Mouse (Mus musculus) hindbrain, embryonic 14.5 days (tissue): ENCODE measurements around the gene Grem1. TPM values are rescaled to one million over a fixed set of nuclear protein-coding genes. Genes with fewer than 3 reads are reported as not detected.

Source experiments
- ATAC-seq: fragments of 200-750 bp; cut with Nextera tagmentation; 2 replicates; pipeline ENCODE4 v1.8.0; 2017; ENCODE audit warnings: moderate number of reproducible peaks, mild to moderate bottlenecking, moderate TSS enrichment, moderate library complexity; ENCODE audit not compliant: low FRiP score
- DNase-seq: peaks from one replicate; pipeline ENCODE4 v3.0.0-alpha.2; 2015; ENCODE audit warnings: low spot score
- H3K27ac ChIP-seq: fragments of 300-500 bp; sonication (generic); 2 replicates; pipeline ENCODE4 v1.5.1; 2014; ENCODE audit warnings: mild to moderate bottlenecking, moderate library complexity
- H3K27me3 ChIP-seq: fragments of 300-500 bp; sonication (generic); 2 replicates; pipeline ENCODE4 v1.6.1; 2014; ENCODE audit warnings: mild to moderate bottlenecking, low read length, mixed read lengths; ENCODE audit not compliant: control insufficient read depth, insufficient read depth
- H3K36me3 ChIP-seq: fragments of 300-500 bp; sonication (generic); replicated peaks from 2 replicates; pipeline ENCODE4 v1.6.1; 2014; ENCODE audit not compliant: control insufficient read depth, insufficient read depth
- H3K4me1 ChIP-seq: fragments of 300-500 bp; sonication (generic); replicated peaks from 2 replicates; pipeline ENCODE4 v1.6.1; 2014; ENCODE audit warnings: antibody characterized with exemption, low read length, mixed read lengths; ENCODE audit not compliant: control insufficient read depth, insufficient read depth
- H3K4me2 ChIP-seq: fragments of 300-500 bp; sonication (generic); replicated peaks from 2 replicates; pipeline ENCODE4 v1.6.1; 2014; ENCODE audit warnings: mild to moderate bottlenecking, moderate library complexity
- H3K4me3 ChIP-seq: fragments of 300-500 bp; sonication (generic); replicated peaks from 2 replicates; pipeline ENCODE4 v1.5.1; 2014; ENCODE audit warnings: mild to moderate bottlenecking, low read length
- H3K9ac ChIP-seq: fragments of 300-500 bp; sonication (generic); 2 replicates; pipeline ENCODE4 v1.6.1; 2014
- H3K9me3 ChIP-seq: fragments of 300-500 bp; sonication (generic); 2 replicates; pipeline ENCODE4 v1.6.1; 2016; ENCODE audit warnings: low read length; ENCODE audit not compliant: control insufficient read depth
- WGBS: fragments of 180-500 bp; shearing (Covaris S2); extraction: QIAGEN DNeasy Blood & Tissue Kit; methylation state at CpG from one replicate; pipeline ENCODE4 v1.1.7; 2014; 5-methylcytosine and 5-hydroxymethylcytosine counted together
- polyA plus RNA-seq: library from polyadenylated mRNA; unstranded; fragments of >200 nt; fragmentation: Nextera tagmentation; extraction: Ambion mirVana; gene quantifications from 2 replicates; pipeline ENCODE4 v1.2.1, GENCODE M21; 2014

Grem1 gene
- polyA plus RNA-seq, 1 experiment from 2014 or later = 2.2 TPM

DNA sequence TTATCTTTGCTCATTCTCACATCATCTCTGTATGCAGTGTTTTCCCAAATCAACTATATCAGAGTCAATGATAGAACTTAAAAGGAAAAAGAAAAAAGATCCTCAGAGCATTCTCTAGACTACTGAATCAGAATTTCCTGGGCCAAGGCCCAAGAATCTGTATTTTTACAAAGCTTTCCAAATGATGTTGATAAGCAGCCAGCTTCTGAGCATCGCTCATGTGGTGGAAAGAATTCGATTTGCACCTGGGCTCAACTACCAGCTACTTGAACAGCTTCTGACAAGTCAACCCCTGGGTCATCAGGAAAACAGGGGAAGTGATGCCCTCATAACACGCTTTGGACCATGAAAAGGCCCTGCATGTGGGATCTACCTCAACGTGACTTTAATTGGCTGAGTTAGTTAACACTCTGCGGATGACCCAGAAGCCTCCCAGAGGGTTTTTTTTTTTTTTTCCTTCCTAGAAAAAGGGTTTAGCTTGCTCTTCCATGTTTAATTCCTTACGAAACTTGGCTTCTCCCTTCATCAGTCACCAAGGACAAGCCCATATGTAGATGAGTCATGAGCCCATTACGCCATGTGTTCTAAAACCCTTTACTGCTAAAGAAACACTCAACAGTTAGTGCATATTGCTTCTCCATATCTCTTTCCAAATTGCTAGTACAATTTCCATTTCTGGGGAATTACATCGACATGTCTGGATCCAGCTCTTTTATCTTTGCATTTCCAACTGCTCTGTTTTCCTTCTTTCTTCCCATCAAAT, 10.3 kb upstream of the Grem1 start:
- H3K9me3 ChIP-seq = no peaks in the 10 kb centered on the region
- no peak overlapping the region for H3K27ac ChIP-seq
- H3K27me3 ChIP-seq = no peaks in the 10 kb centered on the region
- 92% methylated on average over 8 of the region's 8 CpGs for WGBS
- H3K4me3 ChIP-seq = no peak overlapping the region
- H3K9ac ChIP-seq = no peak overlapping the region
- 0 out of 2 replicates have a peak, but pooled peaks cover 5% of the 10 kb centered on the region for H3K36me3 ChIP-seq
- no peaks in the 10 kb centered on the region for H3K4me1 ChIP-seq
- H3K4me2 ChIP-seq = no peak overlapping the region
- ATAC-seq = no peak
- DNase-seq = no peak

- H3K4me1 ChIP-seq = no peaks in the 10 kb centered on the region
- no peak overlapping the region for H3K27ac ChIP-seq
- no peak overlapping the region for H3K9ac ChIP-seq
- H3K36me3 ChIP-seq = 0 out of 2 replicates have a peak, but pooled peaks cover 5% of the 10 kb centered on the region
- H3K4me2 ChIP-seq = no peak overlapping the region
- H3K9me3 ChIP-seq = no peaks in the 10 kb centered on the region
- DNase-seq (no peak), ATAC-seq (no peak)
- H3K27me3 ChIP-seq = no peaks in the 10 kb centered on the region
- WGBS = 64% methylated on average over 1 of the region's 1 CpGs
- H3K4me3 ChIP-seq = no peak overlapping the region
These were observed 7.4 kb upstream of the Grem1 start for GRCm38 (mm10) chr2:113765885-113766284.

GRCm38 (mm10) chr2:113764968-113765367, 6.5 kb upstream of the Grem1 start:
- no peak overlapping the region for H3K4me3 ChIP-seq
- no peak overlapping the region for H3K27ac ChIP-seq
- no peaks in the 10 kb centered on the region for H3K9me3 ChIP-seq
- DNase-seq (no peak), ATAC-seq (no peak)
- 0 out of 2 replicates have a peak, but pooled peaks cover 5% of the 10 kb centered on the region for H3K36me3 ChIP-seq
- H3K9ac ChIP-seq = no peak overlapping the region
- H3K27me3 ChIP-seq = peaks cover 3% of the 10 kb centered on the region; the same call in 1 of the 2 replicates
- H3K4me2 ChIP-seq = no peak overlapping the region
- H3K4me1 ChIP-seq = no peaks in the 10 kb centered on the region
- 87% methylated on average over 5 of the region's 5 CpGs for WGBS

GRCm38 (mm10) chr2:113757525-113758310, 728 bp downstream of the Grem1 start:
- H3K4me3 ChIP-seq = peak overlapping the region; percentile 63
- H3K27me3 ChIP-seq = peaks cover 36% of the 10 kb centered on the region
- H3K9me3 ChIP-seq = no peaks in the 10 kb centered on the region
- peak overlapping the region; percentile 71 for H3K9ac ChIP-seq
- peak; percentile 66 for DNase-seq
- H3K4me1 ChIP-seq = peaks cover 18% of the 10 kb centered on the region
- H3K27ac ChIP-seq = no peak overlapping the region
- WGBS = under 1% methylated on average over 47 of the region's 47 CpGs
- ATAC-seq = peak; percentile 46
- H3K36me3 ChIP-seq = no peaks in the 10 kb centered on the region
- peak overlapping the region; percentile 88 for H3K4me2 ChIP-seq

DNA sequence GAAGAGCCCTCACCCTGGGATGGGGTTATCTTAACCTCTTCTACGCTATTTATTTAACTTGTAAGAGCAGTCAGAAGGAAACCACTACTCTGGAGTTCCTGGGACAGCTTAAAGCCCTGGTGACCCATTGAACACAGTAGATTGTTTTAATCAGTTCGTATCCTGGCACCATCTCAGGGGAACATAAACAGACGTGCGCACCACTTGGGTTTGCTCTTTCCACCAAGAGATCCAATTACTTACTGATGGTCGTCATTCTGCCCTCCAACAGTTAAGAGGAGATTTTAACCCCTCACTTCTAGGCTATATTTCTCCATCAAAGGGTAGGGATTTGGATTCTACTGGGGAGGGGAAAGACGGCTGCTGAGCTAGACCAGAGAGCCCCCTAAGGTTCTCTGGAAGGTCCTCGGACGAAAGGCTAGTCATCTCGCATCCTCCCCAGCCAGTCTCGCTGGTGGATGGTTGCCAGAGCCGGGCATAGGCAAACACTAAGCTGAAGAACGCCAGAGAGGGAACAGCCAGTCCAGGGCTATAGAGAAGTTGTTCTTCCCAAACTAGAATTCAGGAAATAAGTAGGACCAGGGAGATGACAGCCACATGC, 1.4 kb downstream of the Grem1 start:
- H3K9me3 ChIP-seq = no peaks in the 10 kb centered on the region
- no peaks in the 10 kb centered on the region for H3K36me3 ChIP-seq
- H3K9ac ChIP-seq = peak overlapping the region; percentile 71
- no peak overlapping the region for H3K27ac ChIP-seq
- H3K4me2 ChIP-seq = peak overlapping the region; percentile 88
- peak overlapping the region; percentile 63 for H3K4me3 ChIP-seq
- WGBS = 2% methylated on average over 12 of the region's 12 CpGs
- peaks cover 36% of the 10 kb centered on the region for H3K27me3 ChIP-seq
- peaks cover 18% of the 10 kb centered on the region for H3K4me1 ChIP-seq
- no peak for ATAC-seq
- no peak for DNase-seq

DNA sequence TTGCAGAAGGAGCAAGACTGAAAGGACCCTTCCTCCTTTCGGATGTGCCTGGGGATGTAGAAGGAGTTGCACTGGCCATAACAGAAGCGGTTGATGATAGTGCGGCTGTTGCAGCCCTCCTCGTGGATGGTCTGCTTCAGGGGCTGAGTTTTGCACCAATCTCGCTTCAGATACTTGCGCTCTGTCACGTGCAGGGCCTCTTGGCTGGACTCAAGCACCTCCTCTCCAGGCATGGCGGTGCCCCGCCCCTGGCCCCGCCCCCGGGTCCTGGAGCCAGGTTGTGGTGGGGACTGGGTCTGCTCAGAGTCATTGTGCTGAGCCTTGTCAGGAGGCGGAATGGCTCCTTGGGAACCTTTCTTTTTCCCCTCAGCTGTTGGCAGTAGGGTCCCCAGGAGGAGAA, 8.7 kb downstream of the Grem1 start:
- no peak overlapping the region for H3K9ac ChIP-seq
- WGBS = 80% methylated on average over 12 of the region's 12 CpGs
- H3K36me3 ChIP-seq = no peaks in the 10 kb centered on the region
- DNase-seq (no peak), ATAC-seq (no peak)
- H3K4me1 ChIP-seq = no peaks in the 10 kb centered on the region
- H3K4me3 ChIP-seq = no peak overlapping the region
- no peaks in the 10 kb centered on the region for H3K9me3 ChIP-seq
- H3K27me3 ChIP-seq = no peaks in the 10 kb centered on the region
- H3K4me2 ChIP-seq = no peak overlapping the region
- no peak overlapping the region for H3K27ac ChIP-seq

GRCm38 (mm10) chr2:113749309-113749708, 9.1 kb downstream of the Grem1 start:
- H3K4me2 ChIP-seq = no peak overlapping the region
- H3K36me3 ChIP-seq = no peaks in the 10 kb centered on the region
- H3K27ac ChIP-seq = no peak overlapping the region
- H3K9me3 ChIP-seq = no peaks in the 10 kb centered on the region
- H3K4me1 ChIP-seq = no peaks in the 10 kb centered on the region
- DNase-seq = no peak
- 93% methylated on average over 9 of the region's 9 CpGs for WGBS
- H3K4me3 ChIP-seq = no peak overlapping the region
- H3K9ac ChIP-seq = no peak overlapping the region
- no peak for ATAC-seq
- H3K27me3 ChIP-seq = no peaks in the 10 kb centered on the region

DNA sequence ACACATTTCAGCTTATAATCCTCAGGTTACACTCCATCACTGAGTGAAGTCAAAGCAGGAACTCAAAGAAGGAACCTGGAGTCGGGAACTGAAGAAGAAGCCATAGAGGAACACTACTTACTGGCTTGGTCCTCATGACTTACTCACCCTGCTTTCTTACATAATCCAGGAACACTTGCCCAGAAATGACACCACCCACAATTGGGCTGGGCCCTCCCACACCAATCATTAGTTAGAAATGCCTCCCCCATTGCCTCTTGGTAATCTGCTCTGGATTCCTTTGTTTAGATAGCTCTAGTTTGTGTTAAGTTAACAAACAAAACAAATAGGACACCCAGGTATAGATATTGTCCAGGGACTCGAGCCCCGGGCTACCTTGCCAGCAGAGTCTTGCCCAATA, 29.9 kb downstream of the Grem1 start:
- no peak overlapping the region for H3K27ac ChIP-seq
- no peaks in the 10 kb centered on the region for H3K27me3 ChIP-seq
- H3K9ac ChIP-seq = no peak overlapping the region
- 100% methylated on average over 3 of the region's 3 CpGs for WGBS
- DNase-seq = no peak
- no peak for ATAC-seq
- H3K4me2 ChIP-seq = no peak overlapping the region
- no peaks in the 10 kb centered on the region for H3K4me1 ChIP-seq
- no peak overlapping the region for H3K4me3 ChIP-seq
- H3K36me3 ChIP-seq = no peaks in the 10 kb centered on the region
- H3K9me3 ChIP-seq = no peaks in the 10 kb centered on the region

- no peak overlapping the region for H3K27ac ChIP-seq
- 78% methylated on average over 2 of the region's 2 CpGs for WGBS
- no peaks in the 10 kb centered on the region for H3K9me3 ChIP-seq
- DNase-seq = no peak
- ATAC-seq = no peak
- H3K9ac ChIP-seq = no peak overlapping the region
- no peaks in the 10 kb centered on the region for H3K36me3 ChIP-seq
- H3K27me3 ChIP-seq = no peaks in the 10 kb centered on the region
- H3K4me1 ChIP-seq = no peaks in the 10 kb centered on the region
- no peak overlapping the region for H3K4me3 ChIP-seq
- H3K4me2 ChIP-seq = no peak overlapping the region
These were observed 43.6 kb downstream of the Grem1 start for GRCm38 (mm10) chr2:113714801-113715200.
